Mouse (Mus musculus): ENCODE results near the gene Gemin5. TPM values are rescaled to one million over a fixed set of nuclear protein-coding genes. Genes with fewer than 3 reads are reported as not detected.
"Not testable (repeated sequence)": the region's sequence is repeated elsewhere in the genome, so short reads cannot be mapped to it uniquely, and the experiment has no call there.

Gemin5 gene
- polyA plus RNA-seq, 1 experiment from 2014 or later: 17.5 TPM

DNA sequence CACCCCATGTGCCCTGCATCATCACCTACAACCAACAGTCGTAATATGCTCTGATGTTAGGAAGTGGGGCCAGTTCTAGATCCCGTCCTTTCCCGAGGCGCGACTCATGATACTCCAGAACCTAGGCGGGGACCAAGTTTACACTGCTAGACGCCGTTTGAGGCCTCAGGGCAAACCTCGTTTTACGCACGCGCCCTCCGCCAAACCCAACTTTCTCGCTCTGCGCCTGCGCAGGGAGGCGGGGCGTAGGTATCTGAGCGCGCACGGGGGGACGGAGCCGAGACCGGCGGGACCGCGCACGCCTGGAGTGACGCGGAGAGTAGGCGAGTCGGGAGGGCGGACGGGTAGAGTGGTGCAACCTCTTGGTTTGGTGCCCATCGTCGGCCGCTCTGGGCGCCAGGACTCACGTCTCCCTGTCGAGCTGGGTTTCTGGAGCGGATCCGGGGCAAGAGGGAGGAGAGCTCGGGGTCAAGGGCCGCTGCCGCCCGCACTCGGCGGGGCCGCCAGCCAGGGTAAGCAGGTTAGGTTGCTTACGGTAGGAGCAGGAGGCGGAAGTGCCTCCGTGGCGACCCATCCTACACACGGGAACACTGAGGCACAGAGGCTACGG is 64.5 kb downstream of the Gemin5 start, which contains the start of gene Cnot8:
Gene Cnot8, plus strand, starts transcription at position 457 of the 610 bp plus-strand sequence.
- Histone ChIP-seq H3K4me3 (replicated peaks) (peak within 1 kb of the TSS; percentile 90), H3K9ac (replicated peaks) (peak within 1 kb of the TSS; percentile 88), H3K4me1 (replicated peaks) (peaks cover 41% of the 10 kb centered on the region), H3K27me3 (peaks cover 3% of the 10 kb centered on the region), H3K9me3 (no peaks in the 10 kb centered on the region), H3K27ac (peak within 1 kb of the TSS; percentile 87), H3K4me2 (replicated peaks) (peak within 1 kb of the TSS; percentile 72), H3K36me3 (0 out of 2 replicates have a peak, but pooled peaks cover 3% of the 10 kb centered on the region)
- under 1% methylated on average over 54 of the region's 55 CpGs for WGBS
- ATAC-seq: peak; percentile 97

DNA sequence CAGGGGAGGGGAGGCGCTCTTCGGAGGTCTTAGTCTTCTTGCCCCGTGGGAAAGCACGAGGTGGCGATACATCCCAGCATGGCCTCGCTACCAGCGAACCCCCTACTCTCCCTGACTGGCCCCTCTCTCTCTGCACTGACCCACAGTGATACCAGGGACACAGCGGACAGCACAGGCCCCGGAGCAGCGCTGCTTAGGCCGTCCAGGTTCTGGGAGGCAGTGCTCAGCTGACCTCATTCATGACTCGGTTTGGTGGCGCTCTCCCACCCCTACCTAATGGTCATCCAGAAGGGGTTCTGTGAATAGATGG is 65.0 kb downstream of the Gemin5 start:
- Histone ChIP-seq H3K4me3 (replicated peaks) (peak overlapping the region; percentile 90), H3K9ac (replicated peaks) (peak overlapping the region; percentile 63), H3K4me2 (replicated peaks) (peak overlapping the region; percentile 61), H3K4me1 (replicated peaks) (peaks cover 41% of the 10 kb centered on the region), H3K36me3 (no peaks in the 10 kb centered on the region), H3K27me3 (peaks cover 8% of the 10 kb centered on the region), H3K27ac (peak overlapping the region; percentile 68), H3K9me3 (no peaks in the 10 kb centered on the region)
- WGBS: 53% methylated on average over 13 of the region's 13 CpGs
- peak; percentile 73 for ATAC-seq

DNA sequence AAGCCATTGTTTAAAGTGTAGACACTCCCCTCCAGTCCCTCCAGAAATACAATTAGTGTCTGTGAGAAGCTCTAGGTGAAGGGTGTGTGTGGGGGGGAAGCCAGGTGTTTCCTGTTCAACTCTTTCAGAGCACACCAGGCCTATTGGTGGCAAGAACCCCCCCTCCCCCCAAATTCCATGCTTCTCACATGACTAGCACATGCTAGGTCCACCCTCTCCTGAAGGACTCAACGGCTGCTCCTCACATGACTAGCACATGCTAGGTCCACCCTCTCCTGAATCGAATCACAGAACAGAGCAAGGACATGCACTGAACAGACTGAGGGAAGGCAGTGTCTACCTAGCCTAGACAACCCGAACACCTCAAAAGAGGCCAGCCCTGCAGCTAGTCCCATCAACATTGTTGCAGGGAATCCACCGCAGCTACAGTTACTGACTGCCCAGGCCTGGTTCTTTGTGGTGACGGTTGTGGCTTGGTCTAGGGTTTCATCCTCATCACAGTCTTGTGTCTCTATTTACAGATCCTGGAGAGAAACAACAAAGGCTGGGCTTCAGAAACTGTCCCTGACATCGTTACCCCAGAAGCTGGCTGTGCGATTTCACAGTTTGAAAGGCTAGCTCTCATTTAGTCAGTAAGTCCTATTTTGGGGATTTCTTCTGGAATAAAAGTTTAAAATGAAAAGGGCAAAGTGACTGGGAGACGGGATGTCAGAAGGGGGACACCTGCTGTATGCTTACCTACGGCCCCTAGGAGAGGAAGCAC is 65.6 kb downstream of the Gemin5 start:
- ATAC-seq: no peak
- H3K27me3 ChIP-seq: peaks cover 13% of the 10 kb centered on the region
- H3K4me3 ChIP-seq (replicated peaks): peak overlapping the region; percentile 90
- H3K27ac ChIP-seq: no peak overlapping the region
- no peaks in the 10 kb centered on the region for H3K36me3 ChIP-seq
- H3K4me1 ChIP-seq (replicated peaks): peaks cover 39% of the 10 kb centered on the region
- peak overlapping the region; percentile 61 for H3K4me2 ChIP-seq (replicated peaks)
- H3K9ac ChIP-seq (replicated peaks): peak overlapping the region; percentile 63
- 87% methylated on average over 9 of the region's 9 CpGs for WGBS
- H3K9me3 ChIP-seq: no peaks in the 10 kb centered on the region

DNA sequence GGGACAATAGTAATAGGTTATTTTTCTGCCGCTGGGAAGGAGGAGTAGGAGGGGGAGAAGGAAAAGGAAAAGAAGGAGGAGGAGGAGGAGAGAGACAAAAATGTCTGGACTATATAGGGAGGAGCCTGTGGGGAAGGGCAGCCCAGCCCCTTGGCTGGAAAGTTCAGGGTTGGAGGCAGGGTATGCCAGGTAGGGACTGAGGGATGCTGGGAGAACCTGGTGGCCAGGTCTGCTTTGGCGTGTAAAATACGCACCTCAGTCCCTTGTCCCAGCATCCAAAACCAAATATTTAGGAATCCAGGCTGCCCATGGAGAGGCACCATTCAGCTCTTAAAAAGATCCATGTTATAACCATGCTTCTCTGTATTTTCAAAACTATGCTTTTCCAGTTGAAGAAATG is 66.2 kb downstream of the Gemin5 start:
- 91% methylated on average over 3 of the region's 3 CpGs for WGBS
- Histone ChIP-seq H3K27me3 (peaks cover 19% of the 10 kb centered on the region), H3K9me3 (no peaks in the 10 kb centered on the region), H3K4me2 (replicated peaks) (no peak overlapping the region), H3K27ac (no peak overlapping the region), H3K36me3 (no peaks in the 10 kb centered on the region), H3K4me1 (replicated peaks) (peaks cover 35% of the 10 kb centered on the region), H3K9ac (replicated peaks) (no peak overlapping the region), H3K4me3 (replicated peaks) (no peak overlapping the region)
- ATAC-seq: no peak

DNA sequence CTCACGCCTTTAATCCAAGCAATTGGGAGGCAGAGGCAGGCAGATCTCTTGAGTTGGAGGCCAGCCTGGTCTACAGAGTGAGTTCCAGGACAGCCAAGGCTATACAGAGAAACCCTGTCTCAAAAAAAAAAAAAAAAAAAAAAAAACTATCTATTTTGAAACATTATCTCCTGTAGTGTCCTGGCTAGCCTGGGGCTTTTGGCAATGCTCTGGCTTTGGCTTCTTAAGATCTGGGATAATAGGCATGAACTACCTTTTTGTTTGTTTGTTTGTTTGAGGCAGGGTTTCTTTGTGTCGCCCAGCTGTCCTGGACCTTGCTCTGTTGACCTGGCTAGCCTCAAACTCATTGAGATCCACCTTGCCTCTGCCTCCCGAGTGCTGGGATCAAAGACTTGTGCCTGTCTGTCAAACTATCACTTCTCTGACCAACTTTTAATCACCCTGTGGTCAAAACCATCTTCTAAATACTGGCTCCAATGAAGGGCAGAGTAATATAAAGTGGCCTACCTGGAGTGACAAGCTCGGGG is 67.1 kb downstream of the Gemin5 start:
- Histone ChIP-seq H3K36me3 (no peaks in the 10 kb centered on the region), H3K9me3 (no peaks in the 10 kb centered on the region), H3K4me2 (replicated peaks) (no peak overlapping the region), H3K27ac (no peak overlapping the region), H3K4me1 (replicated peaks) (peaks cover 32% of the 10 kb centered on the region), H3K27me3 (peaks cover 25% of the 10 kb centered on the region), H3K9ac (replicated peaks) (no peak overlapping the region), H3K4me3 (replicated peaks) (no peak overlapping the region)
- 85% methylated on average over 4 of the region's 4 CpGs for WGBS
- ATAC-seq: no peak

DNA sequence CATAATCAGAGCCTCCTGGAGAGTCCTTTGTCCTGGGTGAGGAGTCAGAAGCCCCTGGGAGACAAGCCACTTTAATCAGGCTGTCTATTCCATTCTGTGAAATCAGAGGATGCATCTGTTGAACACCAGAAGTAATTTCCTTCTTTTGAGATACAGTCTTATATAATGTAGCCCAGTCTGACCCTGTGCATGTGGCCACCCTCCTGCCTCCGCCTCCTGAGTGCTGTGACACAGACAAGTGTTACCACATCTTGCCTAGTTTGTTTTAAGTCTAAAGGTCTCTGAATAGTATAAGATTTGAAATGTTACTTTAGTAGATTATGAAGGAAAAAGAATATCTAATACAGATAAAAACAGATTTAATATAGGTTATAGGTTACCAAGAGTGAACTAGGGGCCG is 68.3 kb downstream of the Gemin5 start:
- Histone ChIP-seq H3K9me3 (no peaks in the 10 kb centered on the region), H3K4me2 (replicated peaks) (no peak overlapping the region), H3K4me1 (replicated peaks) (peaks cover 20% of the 10 kb centered on the region), H3K27ac (no peak overlapping the region), H3K9ac (replicated peaks) (no peak overlapping the region), H3K36me3 (no peaks in the 10 kb centered on the region), H3K4me3 (replicated peaks) (no peak overlapping the region), H3K27me3 (peaks cover 33% of the 10 kb centered on the region)
- WGBS: 84% methylated on average over 2 of the region's 2 CpGs
- ATAC-seq: no peak

DNA sequence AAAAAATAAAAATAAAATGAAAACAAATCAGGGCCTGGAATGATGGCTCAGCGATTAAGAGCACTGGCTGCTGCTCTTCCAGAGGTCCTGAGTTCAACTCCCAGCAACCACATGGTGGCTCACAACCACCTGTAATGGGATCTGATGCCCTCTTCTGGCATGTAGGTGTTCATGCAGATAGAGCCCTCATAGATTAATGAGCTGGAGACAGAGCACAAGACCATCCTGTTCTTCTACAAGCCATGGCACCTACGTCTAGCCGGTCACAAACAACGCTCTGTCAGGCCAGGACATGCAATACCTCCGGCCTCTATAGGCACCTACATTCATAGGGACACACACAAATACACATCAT is 70.0 kb downstream of the Gemin5 start:
- Histone ChIP-seq H3K27me3 (peaks cover 36% of the 10 kb centered on the region), H3K4me3 (replicated peaks) (0 out of 2 replicates have a peak overlapping the region, but pooled peaks have one; percentile 35), H3K4me1 (replicated peaks) (peaks cover 13% of the 10 kb centered on the region), H3K4me2 (replicated peaks) (peak overlapping the region; percentile 59; the same call in 1 of the 2 replicates)
- not testable (repeated sequence) for H3K36me3 ChIP-seq; H3K9ac ChIP-seq (replicated peaks); H3K9me3 ChIP-seq; H3K27ac ChIP-seq; ATAC-seq
- WGBS: 61% methylated on average over 5 of the region's 5 CpGs

DNA sequence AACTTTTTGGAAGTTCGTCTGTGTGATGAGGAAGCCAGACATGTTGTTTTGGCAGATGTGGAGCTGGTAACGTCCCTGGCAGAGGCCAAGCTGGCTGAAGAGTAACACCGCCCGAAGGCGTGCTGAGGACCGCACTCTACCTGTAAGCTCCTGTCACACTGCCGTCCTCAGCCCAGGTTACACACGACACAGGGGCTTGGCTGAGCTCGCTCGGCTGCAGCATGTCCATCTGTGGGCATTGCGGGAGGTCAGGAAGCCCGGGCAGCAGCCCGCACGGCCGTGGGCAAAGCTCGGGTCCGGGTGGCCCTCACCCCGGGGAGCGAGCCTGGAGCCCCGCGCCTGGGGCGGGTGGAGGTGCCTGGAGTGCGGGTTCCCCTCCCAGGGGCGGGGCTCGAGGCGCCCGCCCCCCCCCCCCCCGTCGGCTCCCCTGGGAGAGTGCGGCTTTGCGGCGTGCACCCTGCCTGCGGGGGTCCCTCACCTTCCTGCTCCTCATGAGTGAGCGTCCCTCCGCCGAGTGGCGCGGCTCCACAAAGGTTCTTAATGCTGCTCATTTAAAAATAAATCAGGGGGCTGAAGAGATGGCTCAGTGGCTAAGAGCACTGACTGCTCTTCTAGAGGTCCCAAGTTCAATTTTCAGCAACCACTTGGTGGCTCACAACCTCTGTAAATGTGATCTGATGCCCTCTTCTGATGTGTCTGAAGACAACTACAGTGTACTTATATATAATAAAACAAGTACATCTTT is 70.5 kb downstream of the Gemin5 start:
- 2% methylated on average over 29 of the region's 38 CpGs for WGBS
- Histone ChIP-seq H3K9me3 (no peaks in the 10 kb centered on the region), H3K36me3 (no peaks in the 10 kb centered on the region), H3K27ac (no peak overlapping the region), H3K27me3 (peaks cover 36% of the 10 kb centered on the region), H3K9ac (replicated peaks) (0 out of 2 replicates have a peak overlapping the region, but pooled peaks have one; percentile 2), H3K4me1 (replicated peaks) (peaks cover 8% of the 10 kb centered on the region), H3K4me2 (replicated peaks) (peak overlapping the region; percentile 59), H3K4me3 (replicated peaks) (peak overlapping the region; percentile 35)
- ATAC-seq: peak; percentile 69

DNA sequence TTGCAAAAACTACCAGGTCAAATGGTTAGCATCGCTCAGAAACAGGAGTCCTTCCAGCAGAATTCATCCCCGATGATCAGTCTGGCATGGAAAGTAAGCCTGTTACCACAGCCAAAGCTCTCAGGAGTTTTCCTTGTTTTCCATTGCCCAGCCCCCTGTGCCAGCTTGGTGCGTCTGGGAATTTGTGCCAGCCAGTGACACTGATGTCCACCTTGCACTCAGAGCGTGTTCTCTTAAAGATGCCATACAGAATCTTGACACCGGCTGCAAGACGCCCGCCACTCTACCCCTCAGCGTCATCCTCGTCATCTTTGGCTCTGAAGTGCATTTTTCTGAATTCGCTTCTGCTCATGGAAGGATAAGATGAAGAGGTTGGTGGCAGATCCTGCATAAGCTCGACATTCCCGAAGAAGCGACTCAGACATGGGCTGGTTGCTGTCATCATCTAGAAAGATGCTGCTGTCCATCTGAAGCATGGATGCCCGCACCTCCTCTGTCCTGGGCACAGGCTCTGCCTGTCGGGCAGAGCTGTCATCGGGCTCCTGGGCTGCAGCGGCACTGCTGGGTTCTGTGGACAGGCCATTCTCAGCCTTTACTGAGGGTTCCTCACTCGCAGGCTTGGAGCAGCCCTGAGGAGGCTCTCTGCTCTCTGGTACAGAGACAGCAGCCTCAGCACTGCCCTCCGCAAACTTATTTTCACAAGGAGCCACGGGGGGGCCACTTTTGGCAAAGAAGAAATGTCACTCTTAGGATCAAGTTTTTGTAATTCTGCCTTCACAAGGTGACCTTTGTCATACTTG is 71.3 kb downstream of the Gemin5 start:
- H3K27ac ChIP-seq: no peak overlapping the region
- peaks cover 36% of the 10 kb centered on the region for H3K27me3 ChIP-seq
- H3K9ac ChIP-seq (replicated peaks): no peak overlapping the region
- H3K4me2 ChIP-seq (replicated peaks): peak overlapping the region; percentile 59
- no peak for ATAC-seq
- H3K9me3 ChIP-seq: no peaks in the 10 kb centered on the region
- 54% methylated on average over 20 of the region's 20 CpGs for WGBS
- no peaks in the 10 kb centered on the region for H3K36me3 ChIP-seq
- peaks cover 6% of the 10 kb centered on the region for H3K4me1 ChIP-seq (replicated peaks)
- H3K4me3 ChIP-seq (replicated peaks): peak overlapping the region; percentile 35; the same call in 1 of the 2 replicates

DNA sequence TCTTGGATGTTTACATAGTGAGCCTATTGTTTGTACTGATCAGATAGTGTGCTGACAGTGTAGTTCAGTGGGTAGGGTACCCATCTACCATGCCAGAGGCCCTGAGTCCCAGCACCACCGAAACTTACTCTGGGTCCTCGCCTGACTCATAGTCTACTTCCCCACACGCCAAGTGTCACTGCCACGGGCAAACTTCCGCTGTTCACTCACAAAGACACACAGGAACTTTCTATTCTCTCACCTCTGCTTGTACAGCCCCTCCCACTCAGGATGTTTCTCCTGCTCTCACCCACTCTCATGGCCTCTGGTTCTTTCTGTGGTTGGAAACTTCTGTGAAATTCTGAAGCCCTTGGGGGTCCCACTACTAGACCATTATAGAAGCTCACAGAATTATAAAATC is 72.2 kb downstream of the Gemin5 start:
- Histone ChIP-seq H3K27ac (no peak overlapping the region), H3K27me3 (peaks cover 36% of the 10 kb centered on the region), H3K9me3 (no peaks in the 10 kb centered on the region), H3K36me3 (no peaks in the 10 kb centered on the region), H3K4me2 (replicated peaks) (no peak overlapping the region), H3K9ac (replicated peaks) (no peak overlapping the region), H3K4me1 (replicated peaks) (peaks cover 6% of the 10 kb centered on the region), H3K4me3 (replicated peaks) (no peak overlapping the region)
- ATAC-seq: no peak
- 90% methylated on average over 5 of the region's 5 CpGs for WGBS

DNA sequence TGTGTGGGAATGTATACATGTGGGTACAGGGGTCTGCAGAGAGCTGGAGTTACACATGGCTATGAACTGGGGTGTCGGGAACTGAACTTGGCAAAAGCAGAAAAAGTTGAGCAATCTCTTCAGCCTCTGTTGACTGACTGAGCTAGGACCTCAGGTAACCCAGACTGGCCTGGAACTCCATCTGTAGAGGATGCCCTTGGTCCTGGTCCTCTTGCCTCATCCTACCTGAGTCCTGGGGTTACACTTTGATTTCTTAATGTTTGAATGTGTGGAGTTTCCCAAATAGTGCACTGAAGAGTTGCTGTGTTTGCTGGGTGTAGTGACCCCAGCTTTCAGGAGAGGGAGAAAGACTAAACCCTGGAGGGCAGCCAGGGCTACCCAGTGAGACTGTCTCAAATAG is 72.8 kb downstream of the Gemin5 start:
- no peak overlapping the region for H3K4me2 ChIP-seq (replicated peaks)
- H3K9ac ChIP-seq (replicated peaks): no peak overlapping the region
- no peak overlapping the region for H3K27ac ChIP-seq
- peaks cover 36% of the 10 kb centered on the region for H3K27me3 ChIP-seq
- no peak overlapping the region for H3K4me3 ChIP-seq (replicated peaks)
- peaks cover 6% of the 10 kb centered on the region for H3K4me1 ChIP-seq (replicated peaks)
- ATAC-seq: no peak
- no peaks in the 10 kb centered on the region for H3K9me3 ChIP-seq
- 95% methylated on average over 1 of the region's 1 CpGs for WGBS
- H3K36me3 ChIP-seq: no peaks in the 10 kb centered on the region
